Mouse (Mus musculus) ES-E14 (cell line): ENCODE measurements around the gene Yars. TPM values are rescaled to one million over a fixed set of nuclear protein-coding genes. Genes with fewer than 3 reads are reported as not detected.

Experiments used
- DNase-seq: peaks from one replicate; pipeline ENCODE4 v3.0.0-alpha.2; 2013; ENCODE audit warnings: low read depth, low spot score
- H3K27ac ChIP-seq: 2 replicates; pipeline ENCODE4 v1.5.1; 2012; ENCODE audit warnings: low read depth, mild to moderate bottlenecking, low read length, moderate library complexity, mixed read lengths; ENCODE audit not compliant: poor library complexity, insufficient read depth, severe bottlenecking
- H3K36me3 ChIP-seq: 2 replicates; pipeline ENCODE4 v1.6.1; 2012; ENCODE audit warnings: mild to moderate bottlenecking, low read length, moderate library complexity, mixed read lengths; ENCODE audit not compliant: control insufficient read depth, poor library complexity, insufficient read depth, severe bottlenecking
- H3K4me1 ChIP-seq, 2 experiments: fragments of 150-350 bp in 1 of 2; sonication (generic) in 1 of 2; 2 replicates each; pipeline ENCODE4 v1.6.1; 2012; ENCODE audit warnings: low read length in 2 of 2, mild to moderate bottlenecking in 1 of 2, mixed read lengths in 1 of 2; ENCODE audit not compliant: control insufficient read depth in 2 of 2, insufficient read depth in 2 of 2, poor library complexity in 1 of 2
- H3K4me3 ChIP-seq, 2 experiments: fragments of 150-350 bp in 1 of 2; sonication (generic) in 1 of 2; 2 replicates each; pipeline ENCODE4 v1.5.1; 2012; ENCODE audit warnings: low read length in 2 of 2, low read depth in 1 of 2, mild to moderate bottlenecking in 1 of 2, mixed read lengths in 1 of 2; ENCODE audit not compliant: insufficient read depth in 1 of 2, poor library complexity in 1 of 2, severe bottlenecking in 1 of 2
- H3K9ac ChIP-seq: 2 replicates; pipeline ENCODE4 v1.6.1; 2012; ENCODE audit warnings: low read depth, mild to moderate bottlenecking, low read length, mixed read lengths; ENCODE audit not compliant: poor library complexity, insufficient read depth, severe bottlenecking
- H3K9me3 ChIP-seq: fragments of 150-350 bp; sonication (generic); 2 replicates; pipeline ENCODE4 v1.6.1; 2012; ENCODE audit warnings: low read depth, mild to moderate bottlenecking, low read length; ENCODE audit not compliant: control insufficient read depth, insufficient read depth
- CHD2 ChIP-seq: IDR thresholded peaks from 2 replicates; pipeline ENCODE4 v1.6.1; 2014; ENCODE audit warnings: mild to moderate bottlenecking, low read depth, low read length, inconsistent platforms
- HCFC1 ChIP-seq: IDR thresholded peaks from 2 replicates; pipeline ENCODE4 v1.6.1; 2012; ENCODE audit warnings: low read length, inconsistent platforms, borderline replicate concordance; ENCODE audit not compliant: insufficient read depth
- MAFK ChIP-seq: IDR thresholded peaks from 2 replicates; pipeline ENCODE4 v1.6.1; 2014; ENCODE audit warnings: mild to moderate bottlenecking, low read depth, low read length, inconsistent platforms; ENCODE audit not compliant: insufficient read depth
- ZC3H11A ChIP-seq: IDR thresholded peaks from 2 replicates; pipeline ENCODE4 v1.6.1; 2012; ENCODE audit warnings: low read depth, mild to moderate bottlenecking, inconsistent platforms, low read length, borderline replicate concordance
- ZNF384 ChIP-seq: IDR thresholded peaks from 2 replicates; pipeline ENCODE4 v1.6.1; 2012; ENCODE audit warnings: low read depth, low read length, inconsistent platforms
- in situ Hi-C, 2 experiments: fragments of 600-800 bp; cut with MboI; formaldehyde crosslinking; loops; one replicate each; pipeline ENCODE4 v1.15.1; 2025; ENCODE audit warnings: low sequenced_read_pairs in 2 of 2, inconsistent platforms in 1 of 2; ENCODE audit not compliant: unreplicated experiment in 2 of 2
- total RNA-seq: library from RNA; depleted of rRNA; stranded (reverse); fragments of 300-350 nt; gene quantifications from 2 replicates; pipeline ENCODE4 v1.2.3, GENCODE M21; 2012

The Yars gene
- total RNA-seq, 1 experiment: 125 TPM

DNA sequence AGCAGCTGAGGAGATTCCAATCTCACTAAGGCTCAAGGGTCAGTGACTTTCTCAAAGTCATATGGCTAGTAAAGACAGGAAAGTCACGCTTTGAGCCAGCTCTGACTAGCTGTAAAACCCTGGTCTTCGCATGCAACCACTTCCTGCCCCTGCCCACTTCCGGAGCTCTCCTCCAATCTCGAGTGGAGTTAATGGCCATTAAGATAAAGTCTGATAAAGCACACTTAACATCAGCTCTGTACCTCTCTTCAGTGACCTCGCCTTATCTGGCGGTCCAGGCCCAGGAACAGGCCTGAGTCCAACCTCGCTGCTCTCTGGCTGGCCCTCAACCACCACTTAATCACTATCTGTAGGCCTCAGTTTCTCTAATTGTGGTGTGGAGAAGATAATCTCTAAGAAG, 44.9 kb downstream of the Yars start:
- in situ Hi-C loops: no loop called here
- DNase-seq: no peak
- Histone ChIP-seq H3K4me3 (no peak overlapping the region), H3K36me3 (no peaks in the 10 kb centered on the region), H3K9ac (no peak overlapping the region), H3K27ac (no peak overlapping the region), H3K4me1 (peaks cover 15 to 34% of the 10 kb centered on the region in 2 experiments), H3K9me3 (no peaks in the 10 kb centered on the region)
- TF ChIP-seq ZNF384 (no peak), HCFC1 (no peak), ZC3H11A (no peak), CHD2 (no peak), MAFK (no peak)

DNA sequence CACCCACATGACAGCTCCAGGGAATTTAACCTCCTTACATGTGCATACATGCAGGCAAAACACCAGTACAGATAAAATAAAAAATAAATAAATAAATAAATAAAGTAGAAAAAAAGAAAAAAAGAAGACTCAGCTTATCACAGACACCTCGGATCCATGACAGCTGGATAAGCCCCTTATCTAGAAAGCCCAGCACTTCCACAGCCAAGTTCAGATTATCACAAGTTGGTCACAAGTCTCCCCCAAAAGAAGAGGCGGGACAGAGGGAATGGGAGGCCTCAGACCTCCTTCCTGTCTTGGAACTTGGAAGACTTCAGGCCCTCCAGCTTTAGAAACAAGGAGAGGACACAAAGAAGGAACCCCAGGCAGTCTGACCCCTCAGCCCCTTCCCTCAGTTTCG, 45.6 kb downstream of the Yars start:
- Histone ChIP-seq H3K4me1 (peaks cover 15 to 29% of the 10 kb centered on the region in 2 experiments), H3K27ac (no peak overlapping the region), H3K9ac (no peak overlapping the region), H3K36me3 (no peaks in the 10 kb centered on the region), H3K4me3 (no peak overlapping the region), H3K9me3 (no peaks in the 10 kb centered on the region)
- TF ChIP-seq CHD2: no peak
- TF ChIP-seq ZC3H11A: no peak
- TF ChIP-seq ZNF384: no peak
- no peak for TF ChIP-seq HCFC1
- TF ChIP-seq MAFK: no peak
- in situ Hi-C loops: no loop called here
- no peak for DNase-seq

DNA sequence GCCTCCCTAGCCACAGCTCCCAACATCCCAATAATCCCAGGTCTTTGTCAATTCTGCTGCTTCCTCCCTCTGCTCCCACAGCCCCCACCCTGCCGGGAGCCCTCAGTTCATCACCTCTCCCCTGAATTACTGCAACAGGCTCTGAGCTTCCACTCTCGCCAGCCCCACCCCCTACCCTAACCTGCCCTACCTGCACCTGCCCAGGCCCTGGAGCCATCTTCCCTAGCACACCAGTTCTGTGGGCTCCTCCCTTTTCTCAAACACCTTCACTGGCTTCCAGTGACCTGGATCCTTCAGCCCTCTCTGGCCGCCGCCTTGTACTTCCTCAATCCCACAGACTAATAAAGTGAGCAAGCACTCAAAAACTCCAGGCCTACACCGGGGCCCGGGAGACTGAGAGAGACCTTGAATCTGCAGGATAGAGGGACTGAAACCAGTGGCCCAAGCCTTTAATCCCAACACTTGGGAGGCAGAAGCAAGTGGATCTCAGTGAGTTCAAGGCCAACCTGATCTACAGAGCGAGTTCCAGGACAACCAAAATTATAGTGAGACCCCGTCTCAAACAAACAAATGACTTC, 46.8 kb downstream of the Yars start:
- DNase-seq: no peak
- Histone ChIP-seq H3K27ac (no peak overlapping the region), H3K36me3 (no peaks in the 10 kb centered on the region), H3K4me1 (peaks cover 11 to 30% of the 10 kb centered on the region in 2 experiments), H3K4me3 (no peak overlapping the region), H3K9me3 (no peaks in the 10 kb centered on the region), H3K9ac (no peak overlapping the region)
- TF ChIP-seq MAFK: no peak
- no peak for TF ChIP-seq HCFC1
- no peak for TF ChIP-seq ZC3H11A
- no peak for TF ChIP-seq ZNF384
- no peak for TF ChIP-seq CHD2
- in situ Hi-C loops: no loop called here

DNA sequence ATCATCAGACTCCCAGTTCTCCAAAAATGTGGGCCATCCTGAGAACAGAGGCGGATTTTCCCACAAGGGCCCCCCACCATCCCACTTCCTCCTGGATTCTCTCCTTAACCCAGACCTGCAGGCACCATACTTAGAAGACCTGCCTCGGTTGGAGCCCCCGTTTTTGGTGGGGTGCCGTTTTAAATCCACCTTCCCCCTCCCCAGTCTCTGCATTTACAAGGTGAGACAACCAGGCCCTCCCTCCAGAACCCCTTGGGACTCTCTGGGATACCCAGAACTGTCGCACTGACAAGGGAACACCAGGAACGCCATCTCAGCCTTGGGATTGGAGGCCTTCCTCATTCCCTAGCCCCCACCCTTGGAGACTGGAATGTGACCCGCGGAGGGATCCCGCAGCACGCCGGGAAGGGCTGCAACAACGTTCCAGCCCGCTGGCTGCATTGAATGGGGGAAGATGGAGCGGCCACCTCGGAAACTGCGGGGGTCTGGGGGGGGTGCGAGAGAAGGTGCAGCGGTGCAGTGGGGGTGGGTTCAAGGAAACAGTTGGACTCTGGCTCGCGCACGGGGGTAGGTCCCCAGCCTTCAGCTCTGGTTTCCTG, 48.4 kb downstream of the Yars start:
- Histone ChIP-seq H3K9me3 (no peaks in the 10 kb centered on the region), H3K36me3 (no peaks in the 10 kb centered on the region), H3K9ac (peak overlapping the region; percentile 20; the same call in 1 of the 2 replicates), H3K4me1 (peaks cover 15 to 42% of the 10 kb centered on the region in 2 experiments), H3K27ac (no peak overlapping the region), H3K4me3 (peak overlapping the region; percentile 81 to 91)
- in situ Hi-C loops: no loop called here
- no peak for TF ChIP-seq ZNF384
- no peak for TF ChIP-seq HCFC1
- TF ChIP-seq MAFK: no peak
- TF ChIP-seq ZC3H11A: no peak
- TF ChIP-seq CHD2: no peak
- DNase-seq: no peak
